Mouse (Mus musculus) lung, adult 2 months (tissue): ENCODE measurements around the gene Btaf1. TPM values are rescaled to one million over a fixed set of nuclear protein-coding genes. Genes with fewer than 3 reads are reported as not detected.
A peak's percentile ranks its signal among the peaks of the same experiment; 100 is the strongest.

Source experiments
- DNase-seq: peaks from one replicate; pipeline ENCODE4 v3.0.0; 2022
- H3K4me1 ChIP-seq: fragments of 200-500 bp; 2 replicates; pipeline ENCODE4 v1.6.1; 2011; ENCODE audit warnings: low read length; ENCODE audit not compliant: control insufficient read depth, insufficient read depth
- H3K4me3 ChIP-seq: fragments of 200-500 bp; replicated peaks from 2 replicates; pipeline ENCODE3; 2011; ENCODE audit warnings: low read depth, mild to moderate bottlenecking, control low read depth, low read length; ENCODE audit errors: extremely low read depth
- CTCF ChIP-seq: fragments of 200-500 bp; IDR thresholded peaks from 2 replicates; pipeline ENCODE4 v1.5.1; 2011; ENCODE audit warnings: mild to moderate bottlenecking, low read length, control low read depth; ENCODE audit not compliant: insufficient read depth
- POLR2A ChIP-seq: fragments of 200-500 bp; IDR thresholded peaks from 2 replicates; pipeline ENCODE4 v1.6.1; 2011; ENCODE audit warnings: low read depth, mild to moderate bottlenecking, control low read depth, low read length, borderline replicate concordance; ENCODE audit errors: extremely low read depth
- WGBS: fragments of 180-500 bp; shearing (Covaris S2); methylation state at CpG from one replicate; pipeline ENCODE4 v1.1.7; 2018; 5-methylcytosine and 5-hydroxymethylcytosine counted together
- polyA plus RNA-seq: library from polyadenylated mRNA; depleted of rRNA; stranded (reverse); fragments of >200 nt; gene quantifications from 2 replicates; pipeline ENCODE4 v1.2.3, GENCODE M21; 2012

Btaf1 gene
- polyA plus RNA-seq, 1 experiment = 6.3 TPM

GRCm38 (mm10) chr19:37016890-37017289 is 91.0 kb downstream of the Btaf1 start:
- DNase-seq = no peak
- Histone ChIP-seq H3K4me3 (no peak overlapping the region), H3K4me1 (no peaks in the 10 kb centered on the region)
- TF ChIP-seq CTCF = no peak
- 95% methylated on average over 6 of the region's 6 CpGs for WGBS

GRCm38 (mm10) chr19:37018411-37018810 is 92.5 kb downstream of the Btaf1 start:
- DNase-seq = peak; percentile 55
- TF ChIP-seq POLR2A (peak; percentile 14; the same call in 1 of the 2 replicates), CTCF (no peak)
- WGBS = 6% methylated on average over 26 of the region's 26 CpGs
- peak overlapping the region; percentile 33 for H3K4me3 ChIP-seq
- no peaks in the 10 kb centered on the region for H3K4me1 ChIP-seq

- Histone ChIP-seq H3K4me3 (peak overlapping the region; percentile 33), H3K4me1 (no peaks in the 10 kb centered on the region)
- TF ChIP-seq CTCF (no peak), POLR2A (no peak)
- 47% methylated on average over 5 of the region's 5 CpGs for WGBS
- no peak for DNase-seq
Observed at GRCm38 (mm10) chr19:37018931-37019330, 93.1 kb downstream of the Btaf1 start.

DNA sequence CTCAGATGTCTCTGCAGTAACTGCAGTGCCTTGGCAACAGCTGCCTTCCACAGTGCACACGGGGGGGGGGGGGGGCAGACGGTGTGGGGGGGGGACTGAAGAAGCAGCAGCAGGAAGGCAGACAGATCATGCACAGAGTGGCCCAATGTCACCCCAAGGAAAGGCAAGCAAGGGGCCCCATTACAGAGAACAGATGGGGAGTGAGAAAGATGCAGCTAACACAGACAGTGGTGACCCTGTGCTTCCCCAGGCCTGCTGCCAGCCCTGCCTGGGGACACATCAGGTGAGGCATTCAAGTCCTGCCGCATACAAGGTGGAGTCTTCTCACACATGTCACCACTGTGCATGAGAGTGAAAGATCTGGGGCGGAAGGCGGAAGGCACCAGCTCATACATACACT is 94.7 kb downstream of the Btaf1 start:
- 58% methylated on average over 5 of the region's 5 CpGs for WGBS
- DNase-seq = no peak
- Histone ChIP-seq H3K4me3 (no peak overlapping the region), H3K4me1 (no peaks in the 10 kb centered on the region)
- TF ChIP-seq POLR2A (no peak), CTCF (no peak)

DNA sequence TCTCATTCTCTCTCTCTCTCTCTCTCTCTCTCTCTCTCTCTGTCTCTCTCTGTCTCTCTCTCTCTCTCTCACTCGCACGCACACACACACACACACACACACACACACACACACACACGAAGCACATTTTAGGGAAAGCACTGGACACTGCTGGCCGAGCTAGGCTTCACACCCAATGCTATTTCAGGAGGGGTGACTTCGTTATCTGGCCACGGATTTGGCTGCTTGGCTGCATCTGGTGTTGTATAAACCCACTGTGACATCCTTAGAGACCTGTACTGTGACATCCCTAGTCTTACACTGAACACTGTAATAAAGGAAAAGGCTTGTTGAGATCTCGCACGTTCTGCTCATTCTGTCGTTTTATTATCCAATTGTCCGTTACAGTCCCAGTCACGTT is 95.1 kb downstream of the Btaf1 start:
- Histone ChIP-seq H3K4me3 (no peak overlapping the region), H3K4me1 (no peaks in the 10 kb centered on the region)
- no peak for TF ChIP-seq POLR2A
- no peak for TF ChIP-seq CTCF
- WGBS = 72% methylated on average over 10 of the region's 11 CpGs
- no peak for DNase-seq

- H3K4me1 ChIP-seq = no peaks in the 10 kb centered on the region
- TF ChIP-seq POLR2A (no peak), CTCF (no peak)
- no peak overlapping the region for H3K4me3 ChIP-seq
- no peak for DNase-seq
- WGBS = 90% methylated on average over 5 of the region's 5 CpGs
Observed at GRCm38 (mm10) chr19:37022146-37022545, 96.3 kb downstream of the Btaf1 start.

DNA sequence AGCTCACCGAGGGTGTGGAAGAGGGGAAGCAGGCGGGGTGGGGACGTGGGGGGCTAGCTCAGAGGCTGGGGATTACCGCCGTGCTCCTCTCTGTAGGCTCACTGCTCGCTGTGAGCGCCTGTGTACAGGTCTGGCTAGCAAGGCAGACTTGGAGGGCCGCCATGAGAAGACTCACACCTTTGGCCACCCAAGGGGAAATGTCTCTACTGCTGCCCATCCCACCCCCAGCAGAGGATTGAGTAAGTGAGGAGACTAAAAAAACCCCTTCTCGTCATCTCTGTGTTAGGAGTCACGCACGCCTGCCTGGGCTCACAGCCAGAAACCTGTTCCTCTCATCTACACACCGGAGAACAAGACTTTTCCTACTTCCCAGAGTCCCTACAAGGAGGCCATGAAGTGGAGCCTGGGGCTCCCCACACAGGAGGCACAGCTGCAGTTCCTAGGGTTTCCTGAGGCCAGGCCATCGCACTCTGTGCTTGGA is 100.0 kb downstream of the Btaf1 start:
- DNase-seq = no peak
- Histone ChIP-seq H3K4me1 (no peaks in the 10 kb centered on the region), H3K4me3 (no peak overlapping the region)
- WGBS = 64% methylated on average over 13 of the region's 13 CpGs
- TF ChIP-seq POLR2A = no peak
- TF ChIP-seq CTCF = no peak

GRCm38 (mm10) chr19:37026408-37026807 is 100.5 kb downstream of the Btaf1 start:
- Histone ChIP-seq H3K4me3 (no peak overlapping the region), H3K4me1 (no peaks in the 10 kb centered on the region)
- TF ChIP-seq CTCF = no peak
- no peak for TF ChIP-seq POLR2A
- DNase-seq = no peak
- 63% methylated on average over 11 of the region's 11 CpGs for WGBS

- WGBS = 66% methylated on average over 6 of the region's 6 CpGs
- TF ChIP-seq POLR2A (no peak), CTCF (no peak)
- no peak overlapping the region for H3K4me3 ChIP-seq
- no peaks in the 10 kb centered on the region for H3K4me1 ChIP-seq
- no peak for DNase-seq
Observed at GRCm38 (mm10) chr19:37029771-37030170, 103.9 kb downstream of the Btaf1 start.

GRCm38 (mm10) chr19:37031446-37031845 is 105.6 kb downstream of the Btaf1 start:
- Histone ChIP-seq H3K4me1 (no peaks in the 10 kb centered on the region), H3K4me3 (no peak overlapping the region)
- DNase-seq = no peak
- 83% methylated on average over 5 of the region's 5 CpGs for WGBS
- TF ChIP-seq POLR2A (no peak), CTCF (no peak)

- WGBS = 81% methylated on average over 2 of the region's 2 CpGs
- no peak for TF ChIP-seq POLR2A
- TF ChIP-seq CTCF = no peak
Observed at GRCm38 (mm10) chr19:37032364-37032763, 106.5 kb downstream of the Btaf1 start.

More at GRCm38 (mm10) chr19:37032364-37032763, 106.5 kb downstream of the Btaf1 start:
- no peak overlapping the region for H3K4me3 ChIP-seq
- no peak for DNase-seq
- no peaks in the 10 kb centered on the region for H3K4me1 ChIP-seq
